Mouse (Mus musculus) lung, embryonic 16.5 days (tissue): ENCODE data around the gene Ptger1. TPM values are rescaled to one million over a fixed set of nuclear protein-coding genes. Genes with fewer than 3 reads are reported as not detected.

Source experiments
- ATAC-seq: fragments of 200-750 bp; cut with Nextera tagmentation; 2 replicates; pipeline ENCODE4 v1.8.0; 2017; ENCODE audit warnings: low read depth, mild to moderate bottlenecking, moderate library complexity
- H3K27ac ChIP-seq: fragments of 300-500 bp; sonication (generic); 2 replicates; pipeline ENCODE4 v1.5.1; 2014; ENCODE audit warnings: mild to moderate bottlenecking, control low read depth, low read length
- H3K27me3 ChIP-seq: fragments of 300-500 bp; sonication (generic); 2 replicates; pipeline ENCODE4 v1.6.1; 2014; ENCODE audit warnings: low read depth, low read length, mixed read lengths; ENCODE audit not compliant: control insufficient read depth, insufficient read depth
- H3K36me3 ChIP-seq: fragments of 300-500 bp; sonication (generic); 2 replicates; pipeline ENCODE4 v1.6.1; 2014; ENCODE audit warnings: low read length; ENCODE audit not compliant: control insufficient read depth, insufficient read depth
- H3K4me1 ChIP-seq: fragments of 300-500 bp; sonication (generic); replicated peaks from 2 replicates; pipeline ENCODE4 v1.6.1; 2014; ENCODE audit warnings: low read length, mixed read lengths; ENCODE audit not compliant: control insufficient read depth, insufficient read depth
- H3K4me2 ChIP-seq: fragments of 300-500 bp; sonication (generic); 2 replicates; pipeline ENCODE4 v1.6.1; 2014; ENCODE audit warnings: low read depth, low read length, control low read depth
- H3K4me3 ChIP-seq: fragments of 300-500 bp; sonication (generic); 2 replicates; pipeline ENCODE4 v1.5.1; 2014; ENCODE audit warnings: mild to moderate bottlenecking, low read length, control low read depth
- H3K9ac ChIP-seq: fragments of 300-500 bp; sonication (generic); 2 replicates; pipeline ENCODE4 v1.6.1; 2014; ENCODE audit warnings: low read length, control low read depth
- H3K9me3 ChIP-seq: fragments of 300-500 bp; sonication (generic); 2 replicates; pipeline ENCODE4 v1.6.1; 2016; ENCODE audit warnings: low read length; ENCODE audit not compliant: control insufficient read depth
- WGBS: fragments of 180-500 bp; shearing (Covaris S2); extraction: QIAGEN DNeasy Blood & Tissue Kit; methylation state at CpG from one replicate; pipeline ENCODE4 v1.1.7; 2014; 5-methylcytosine and 5-hydroxymethylcytosine counted together
- polyA plus RNA-seq: library from polyadenylated mRNA; unstranded; fragments of >200 nt; fragmentation: Nextera tagmentation; extraction: Ambion mirVana; gene quantifications from 2 replicates; pipeline ENCODE4 v1.2.1, GENCODE M21; 2015

The Ptger1 gene
- polyA plus RNA-seq, 1 experiment from 2014 or later, result 1.4 TPM

GRCm38 (mm10) chr8:83698291-83698660, 31.8 kb downstream of the Ptger1 start:
- H3K27ac ChIP-seq, result peak overlapping the region; percentile 84
- H3K27me3 ChIP-seq, result no peaks in the 10 kb centered on the region
- peak overlapping the region; percentile 99 for H3K9ac ChIP-seq
- no peaks in the 10 kb centered on the region; the same call in 1 of the 2 replicates for H3K9me3 ChIP-seq
- peak overlapping the region; percentile 94 for H3K4me2 ChIP-seq
- H3K4me3 ChIP-seq, result peak overlapping the region; percentile 92
- no peaks in the 10 kb centered on the region for H3K36me3 ChIP-seq
- H3K4me1 ChIP-seq, result peaks cover 19% of the 10 kb centered on the region
- peak; percentile 12; the same call in 1 of the 2 replicates for ATAC-seq
- WGBS, result 4% methylated on average over 15 of the region's 15 CpGs

DNA sequence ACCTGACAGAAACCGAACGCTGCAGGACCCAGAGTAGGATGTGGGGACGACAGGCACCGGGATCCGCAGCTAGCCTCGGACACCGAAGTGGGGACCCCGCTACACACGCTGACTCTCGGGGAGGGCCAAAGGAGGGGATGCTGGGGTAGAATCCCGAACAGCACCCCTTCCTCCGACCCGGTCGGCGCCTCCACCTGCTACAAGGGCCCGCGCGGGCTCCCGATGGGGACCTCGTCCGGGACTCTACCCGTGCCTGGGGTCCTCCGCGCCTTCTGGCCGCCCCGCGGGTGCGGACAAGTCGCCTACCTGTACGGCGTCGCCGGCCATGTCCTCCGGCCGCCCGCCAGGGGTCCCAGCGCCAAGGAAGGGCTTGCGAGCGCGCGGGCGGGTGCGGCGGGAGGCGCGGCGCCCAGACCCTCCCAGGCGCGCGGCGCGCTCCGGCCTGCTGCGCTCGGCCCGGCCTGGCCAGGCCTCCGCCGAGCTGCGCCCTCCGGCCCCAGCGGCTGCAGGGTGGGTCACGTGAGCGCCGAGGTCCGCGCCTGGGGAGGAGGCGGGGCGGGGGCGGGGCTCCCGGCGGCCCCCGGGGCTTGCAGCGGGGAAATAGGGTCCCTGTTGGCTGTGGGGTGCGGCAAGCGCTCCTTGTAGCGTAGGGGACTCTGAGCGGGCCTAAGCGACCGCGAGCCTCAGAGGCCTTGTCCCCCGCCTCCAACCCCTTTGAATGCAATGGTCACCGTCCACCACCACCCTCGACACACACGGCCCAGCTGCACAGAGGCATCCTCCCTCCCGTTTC, 32.4 kb downstream of the Ptger1 start, which contains the start of gene Pkn1:
Pkn1 (minus strand) TSS at position 519 of the 793 bp plus-strand sequence.
- Histone ChIP-seq H3K4me3 (peak within 1 kb of the TSS; percentile 92), H3K27ac (peak within 1 kb of the TSS; percentile 84), H3K9me3 (no peaks in the 10 kb centered on the region; the same call in 1 of the 2 replicates), H3K36me3 (no peaks in the 10 kb centered on the region), H3K9ac (peak within 1 kb of the TSS; percentile 99), H3K4me2 (peak within 1 kb of the TSS; percentile 94), H3K27me3 (no peaks in the 10 kb centered on the region), H3K4me1 (peaks cover 19% of the 10 kb centered on the region)
- ATAC-seq, result peak; percentile 96
- WGBS, result under 1% methylated on average over 58 of the region's 85 CpGs

DNA sequence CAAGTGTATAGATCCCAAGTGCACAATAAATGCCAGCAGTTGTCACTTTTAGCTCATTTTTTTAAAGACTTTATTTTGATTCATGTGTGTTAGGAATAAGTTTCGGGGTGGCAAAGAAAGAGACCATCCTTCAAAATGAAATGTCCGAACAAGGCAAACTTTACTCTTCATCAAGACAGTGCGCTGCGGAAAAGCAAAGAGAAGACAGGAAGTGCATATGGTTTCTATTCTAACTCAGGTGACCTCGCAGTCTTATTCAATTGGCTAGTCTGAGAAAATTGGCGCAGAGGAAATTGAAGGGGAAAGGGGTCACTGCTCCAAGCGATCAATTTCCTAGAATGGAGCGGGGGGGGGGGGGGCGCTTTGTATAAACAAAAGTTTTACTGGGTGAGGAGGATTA, 33.1 kb downstream of the Ptger1 start:
- peak overlapping the region; percentile 99 for H3K9ac ChIP-seq
- WGBS, result 17% methylated on average over 9 of the region's 9 CpGs

GRCm38 (mm10) chr8:83700423-83701085, 34.1 kb downstream of the Ptger1 start:
- 73% methylated on average over 9 of the region's 9 CpGs for WGBS
- no peak for ATAC-seq

More for the DNA sequence above, 33.1 kb downstream of the Ptger1 start:
- no peak for ATAC-seq
- Histone ChIP-seq H3K27me3 (no peaks in the 10 kb centered on the region), H3K4me2 (peak overlapping the region; percentile 94), H3K4me1 (peaks cover 19% of the 10 kb centered on the region), H3K4me3 (peak overlapping the region; percentile 92), H3K36me3 (no peaks in the 10 kb centered on the region), H3K9me3 (no peaks in the 10 kb centered on the region; the same call in 1 of the 2 replicates), H3K27ac (peak overlapping the region; percentile 84)

DNA sequence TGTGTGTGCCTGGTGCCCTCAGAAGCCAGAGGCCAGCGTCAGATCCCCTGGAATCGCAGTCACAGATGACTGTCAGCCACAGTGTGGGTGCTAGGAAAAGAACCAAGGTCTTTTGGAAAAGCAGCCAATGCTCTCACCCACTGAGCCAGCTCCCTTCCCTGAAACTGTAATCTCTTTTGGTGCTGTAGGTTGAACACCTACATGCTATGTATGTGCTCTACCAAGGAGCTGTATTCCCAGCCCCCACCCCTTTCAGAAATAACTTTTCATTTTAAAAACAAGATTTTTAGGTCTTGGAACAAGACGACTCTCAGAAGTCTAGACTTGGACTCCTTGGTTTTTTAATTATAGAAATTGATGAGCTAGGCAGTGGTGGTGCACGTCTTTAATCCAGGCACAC, 36.9 kb downstream of the Ptger1 start:
- H3K9ac ChIP-seq, result no peak overlapping the region
- H3K4me2 ChIP-seq, result no peak overlapping the region
- no peak overlapping the region for H3K4me3 ChIP-seq
- no peak overlapping the region for H3K27ac ChIP-seq
- no peaks in the 10 kb centered on the region for H3K27me3 ChIP-seq
- WGBS, result 75% methylated on average over 4 of the region's 4 CpGs
- no peaks in the 10 kb centered on the region for H3K36me3 ChIP-seq
- H3K9me3 ChIP-seq, result no peaks in the 10 kb centered on the region; the same call in 1 of the 2 replicates
- peaks cover 3% of the 10 kb centered on the region for H3K4me1 ChIP-seq
- no peak for ATAC-seq

More at GRCm38 (mm10) chr8:83700423-83701085, 34.1 kb downstream of the Ptger1 start:
- Histone ChIP-seq H3K9me3 (no peaks in the 10 kb centered on the region; the same call in 1 of the 2 replicates), H3K4me1 (peaks cover 19% of the 10 kb centered on the region), H3K4me3 (no peak overlapping the region), H3K27ac (no peak overlapping the region), H3K9ac (no peak overlapping the region), H3K27me3 (no peaks in the 10 kb centered on the region), H3K36me3 (no peaks in the 10 kb centered on the region), H3K4me2 (no peak overlapping the region)

DNA sequence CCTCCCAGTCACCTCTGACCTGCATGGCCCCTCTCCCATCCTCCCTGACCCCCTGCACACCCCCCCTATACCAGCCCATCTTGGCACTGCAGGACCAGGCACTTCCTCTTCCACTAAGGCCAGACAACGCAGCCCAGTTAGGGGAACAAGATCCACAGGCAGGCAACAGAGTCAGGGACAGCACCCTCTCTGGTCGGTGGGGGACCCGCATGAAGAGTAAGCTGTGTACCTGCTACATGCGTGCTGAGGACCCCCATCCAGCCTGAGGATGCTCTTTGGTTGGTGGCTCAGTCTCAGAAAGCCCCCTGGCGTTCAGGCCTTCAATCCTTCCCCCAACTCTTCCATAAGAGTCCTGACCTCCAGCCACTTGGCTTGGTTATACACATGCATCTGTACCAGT, 39.9 kb downstream of the Ptger1 start:
- Histone ChIP-seq H3K36me3 (no peaks in the 10 kb centered on the region), H3K4me2 (no peak overlapping the region), H3K27me3 (no peaks in the 10 kb centered on the region), H3K4me3 (no peak overlapping the region), H3K4me1 (no peaks in the 10 kb centered on the region), H3K9me3 (no peaks in the 10 kb centered on the region; the same call in 1 of the 2 replicates), H3K27ac (no peak overlapping the region), H3K9ac (no peak overlapping the region)
- no peak for ATAC-seq
- WGBS, result 59% methylated on average over 5 of the region's 5 CpGs

GRCm38 (mm10) chr8:83707554-83707953, 41.1 kb downstream of the Ptger1 start:
- Histone ChIP-seq H3K4me3 (no peak overlapping the region), H3K27ac (no peak overlapping the region), H3K9ac (no peak overlapping the region), H3K36me3 (no peaks in the 10 kb centered on the region), H3K9me3 (no peaks in the 10 kb centered on the region), H3K4me1 (no peaks in the 10 kb centered on the region), H3K27me3 (no peaks in the 10 kb centered on the region), H3K4me2 (no peak overlapping the region)
- no peak for ATAC-seq
- 62% methylated on average over 8 of the region's 8 CpGs for WGBS

- Histone ChIP-seq H3K4me2 (peak overlapping the region; percentile 60), H3K4me1 (peaks cover 13% of the 10 kb centered on the region), H3K36me3 (peaks cover 3% of the 10 kb centered on the region; the same call in 1 of the 2 replicates), H3K9ac (peak overlapping the region; percentile 58), H3K27me3 (no peaks in the 10 kb centered on the region), H3K9me3 (no peaks in the 10 kb centered on the region), H3K4me3 (peak overlapping the region; percentile 97), H3K27ac (peak overlapping the region; percentile 43; the same call in 1 of the 2 replicates)
- no peak for ATAC-seq
- WGBS, result 14% methylated on average over 8 of the region's 8 CpGs
Observed at GRCm38 (mm10) chr8:83714676-83715030, 48.2 kb downstream of the Ptger1 start.

DNA sequence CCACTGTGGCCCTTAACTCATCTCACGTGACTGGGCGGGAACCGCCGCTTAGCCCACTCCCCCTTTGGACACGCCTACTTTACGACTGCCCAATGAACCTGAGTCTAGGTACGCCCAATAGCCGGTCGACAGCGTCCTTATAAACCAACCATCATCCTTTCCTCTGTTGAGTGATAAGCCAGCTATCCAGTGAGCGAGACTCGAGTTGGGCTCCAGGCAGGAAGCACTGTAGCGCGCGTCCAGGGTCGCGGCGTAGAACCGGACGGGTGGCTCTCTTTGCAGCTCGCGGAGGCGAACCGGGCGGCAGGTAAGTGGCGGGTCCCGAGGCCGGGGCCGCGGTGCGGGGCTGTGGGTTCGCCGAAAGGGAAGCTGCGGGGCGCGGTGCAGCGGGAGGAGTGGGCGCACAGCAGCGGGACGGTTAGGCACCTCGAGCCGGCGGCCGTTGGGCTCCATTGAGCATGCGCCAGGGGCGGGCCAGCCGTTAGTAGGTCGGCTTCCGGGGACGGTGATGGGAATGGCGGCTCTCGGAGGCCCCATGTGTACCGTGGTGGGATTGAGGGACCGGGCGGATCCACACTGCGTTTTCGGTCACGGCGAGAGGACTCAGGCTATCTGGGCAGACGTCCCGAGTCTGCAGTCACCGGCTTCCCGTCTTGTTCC, 48.7 kb downstream of the Ptger1 start, which contains the start of gene Ddx39:
Ddx39 (plus strand) TSS at position 147 of the 660 bp plus-strand sequence.
- no peaks in the 10 kb centered on the region for H3K9me3 ChIP-seq
- ATAC-seq, result peak; percentile 100
- peak within 1 kb of the TSS; percentile 88 for H3K4me2 ChIP-seq
- H3K36me3 ChIP-seq, result peaks cover 6% of the 10 kb centered on the region; the same call in 1 of the 2 replicates
- WGBS, result under 1% methylated on average over 60 of the region's 63 CpGs
- H3K27me3 ChIP-seq, result no peaks in the 10 kb centered on the region
- peaks cover 13% of the 10 kb centered on the region for H3K4me1 ChIP-seq
- H3K9ac ChIP-seq, result peak within 1 kb of the TSS; percentile 94
- peak within 1 kb of the TSS; percentile 93 for H3K27ac ChIP-seq
- peak within 1 kb of the TSS; percentile 97 for H3K4me3 ChIP-seq
